Mouse (Mus musculus) C2C12 (cell line): ENCODE results near the gene Jak1. TPM values are rescaled to one million over a fixed set of nuclear protein-coding genes. Genes with fewer than 3 reads are reported as not detected.

Source experiments
- H3K27me3 ChIP-seq: one replicate; pipeline ENCODE4 v1.6.1; 2011; ENCODE audit not compliant: control insufficient read depth, insufficient read depth, insufficient read length
- H3K36me3 ChIP-seq: one replicate; pipeline ENCODE4 v1.6.1; 2011; ENCODE audit not compliant: control insufficient read depth, insufficient read depth
- H3K4me3 ChIP-seq: one replicate; pipeline ENCODE4 v1.5.1; 2011; ENCODE audit warnings: mild to moderate bottlenecking, control low read depth; ENCODE audit not compliant: poor library complexity, insufficient read depth, severe bottlenecking
- H3K79me2 ChIP-seq: one replicate; pipeline ENCODE4 v1.6.1; 2011; ENCODE audit not compliant: control insufficient read depth, insufficient read depth
- H3K79me3 ChIP-seq: one replicate; pipeline ENCODE4 v1.6.1; 2011; ENCODE audit warnings: low read depth, control low read depth
- H3ac ChIP-seq: one replicate; pipeline ENCODE3; 2011; ENCODE audit warnings: low read depth; ENCODE audit not compliant: control insufficient read depth, insufficient read length
- CEBPB ChIP-seq: IDR thresholded peaks from one replicate; pipeline ENCODE4 v1.6.1; 2011; ENCODE audit warnings: low read depth, mild to moderate bottlenecking, control low read depth, moderate library complexity
- CTCF ChIP-seq: IDR thresholded peaks from one replicate; pipeline ENCODE4 v1.5.1; 2011; ENCODE audit not compliant: control insufficient read depth, insufficient read depth, insufficient read length
- FOSL1 ChIP-seq: IDR thresholded peaks from one replicate; pipeline ENCODE4 v1.8.0; 2011; ENCODE audit warnings: mild to moderate bottlenecking, low read length; ENCODE audit not compliant: poor library complexity, insufficient read depth, severe bottlenecking
- MAX ChIP-seq: IDR thresholded peaks from one replicate; pipeline ENCODE4 v1.6.1; 2011; ENCODE audit warnings: mild to moderate bottlenecking, control low read depth
- MYOD1 ChIP-seq: IDR thresholded peaks from one replicate; pipeline ENCODE4 v1.6.1; 2011; ENCODE audit warnings: low read depth; ENCODE audit not compliant: control insufficient read depth, insufficient read length
- MYOG ChIP-seq: IDR thresholded peaks from one replicate; pipeline ENCODE4 v1.6.1; 2011; ENCODE audit not compliant: control insufficient read depth, insufficient read length; ENCODE audit errors: extremely low read depth
- USF1 ChIP-seq: IDR thresholded peaks from one replicate; pipeline ENCODE4 v1.6.1; 2011; ENCODE audit warnings: low read depth, mild to moderate bottlenecking, control low read depth, moderate library complexity
- polyA plus RNA-seq: library from polyadenylated mRNA; unstranded; fragments of >200 nt; fragmentation: generic; extraction: Trizol; gene quantifications from one replicate; pipeline ENCODE4 v1.2.1, GENCODE M21; 2012; ENCODE audit warnings: missing spikeins

The Jak1 gene
- polyA plus RNA-seq, 1 experiment, result 26.1 TPM

- no peaks in the 10 kb centered on the region for H3K36me3 ChIP-seq
- TF ChIP-seq CTCF (no peak), MYOG (no peak), USF1 (no peak), FOSL1 (no peak), MAX (no peak), CEBPB (no peak), MYOD1 (no peak)
- H3K79me3 ChIP-seq, result peaks cover 22% of the 10 kb centered on the region
Measured at GRCm38 (mm10) chr4:101265523-101265922, 441 bp upstream of the Jak1 start.

GRCm38 (mm10) chr4:101263968-101264740, 928 bp downstream of the Jak1 start:
- Histone ChIP-seq H3K4me3 (peak overlapping the region; percentile 65), H3ac (peak overlapping the region; percentile 70), H3K27me3 (no peaks in the 10 kb centered on the region), H3K79me3 (peaks cover 29% of the 10 kb centered on the region), H3K79me2 (peaks cover 58% of the 10 kb centered on the region), H3K36me3 (no peaks in the 10 kb centered on the region)
- TF ChIP-seq CEBPB, result no peak
- no peak for TF ChIP-seq CTCF
- no peak for TF ChIP-seq USF1
- no peak for TF ChIP-seq FOSL1
- no peak for TF ChIP-seq MYOD1
- no peak for TF ChIP-seq MAX
- no peak for TF ChIP-seq MYOG

More at GRCm38 (mm10) chr4:101265523-101265922, 441 bp upstream of the Jak1 start:
- Histone ChIP-seq H3K79me2 (peaks cover 45% of the 10 kb centered on the region), H3K27me3 (no peaks in the 10 kb centered on the region), H3ac (no peak overlapping the region), H3K4me3 (peak overlapping the region; percentile 65)

- no peak overlapping the region for H3ac ChIP-seq
- H3K27me3 ChIP-seq, result no peaks in the 10 kb centered on the region
- no peak overlapping the region for H3K4me3 ChIP-seq
- H3K36me3 ChIP-seq, result no peaks in the 10 kb centered on the region
- peaks cover 83% of the 10 kb centered on the region for H3K79me2 ChIP-seq
- H3K79me3 ChIP-seq, result peaks cover 38% of the 10 kb centered on the region
- TF ChIP-seq FOSL1 (no peak), MYOG (no peak), MYOD1 (no peak), MAX (no peak), CTCF (no peak), USF1 (no peak), CEBPB (no peak)
Measured at GRCm38 (mm10) chr4:101261596-101261995, 3.5 kb downstream of the Jak1 start.

- no peaks in the 10 kb centered on the region for H3K27me3 ChIP-seq
- no peak overlapping the region for H3ac ChIP-seq
- peaks cover 91% of the 10 kb centered on the region for H3K79me2 ChIP-seq
- peaks cover 38% of the 10 kb centered on the region for H3K79me3 ChIP-seq
- no peak overlapping the region for H3K4me3 ChIP-seq
- TF ChIP-seq CEBPB (no peak), MYOG (no peak), USF1 (no peak), MAX (no peak), FOSL1 (no peak), MYOD1 (no peak), CTCF (no peak)
- no peaks in the 10 kb centered on the region for H3K36me3 ChIP-seq
Measured at GRCm38 (mm10) chr4:101260744-101261291, 4.3 kb downstream of the Jak1 start.

- peaks cover 54% of the 10 kb centered on the region for H3K79me3 ChIP-seq
- peaks cover 98% of the 10 kb centered on the region for H3K79me2 ChIP-seq
- no peak overlapping the region for H3K4me3 ChIP-seq
- no peaks in the 10 kb centered on the region for H3K27me3 ChIP-seq
- no peaks in the 10 kb centered on the region for H3K36me3 ChIP-seq
- no peak for TF ChIP-seq USF1
- no peak for TF ChIP-seq MYOD1
- no peak for TF ChIP-seq MYOG
- no peak for TF ChIP-seq MAX
- no peak for TF ChIP-seq FOSL1
- TF ChIP-seq CTCF, result no peak
- TF ChIP-seq CEBPB, result no peak
- H3ac ChIP-seq, result no peak overlapping the region
Measured at GRCm38 (mm10) chr4:101256526-101257210, 8.4 kb downstream of the Jak1 start.
